Mouse (Mus musculus) brain, embryonic 14.5 days (tissue): ENCODE results near the gene Vdr.

Source experiments
- CTCF ChIP-seq: fragments of 200-500 bp; IDR thresholded peaks from 2 replicates; pipeline ENCODE4 v1.5.1; 2012; ENCODE audit warnings: inconsistent platforms, mild to moderate bottlenecking, moderate library complexity, borderline replicate concordance; ENCODE audit not compliant: insufficient read depth, insufficient read length; ENCODE audit errors: extremely low read depth
- POLR2A ChIP-seq: fragments of 200-500 bp; IDR thresholded peaks from 2 replicates; pipeline ENCODE4 v1.6.1; 2012; ENCODE audit warnings: mild to moderate bottlenecking, inconsistent platforms, borderline replicate concordance; ENCODE audit not compliant: poor library complexity, insufficient read depth, insufficient read length, severe bottlenecking; ENCODE audit errors: extremely low read depth

- TF ChIP-seq CTCF (no peak), POLR2A (no peak)
These were observed 80.1 kb downstream of the Vdr start for GRCm38 (mm10) chr15:97830253-97830787.
